Mouse (Mus musculus): ENCODE measurements around the gene Gfra1. TPM values are rescaled to one million over a fixed set of nuclear protein-coding genes. Genes with fewer than 3 reads are reported as not detected.

The Gfra1 gene
- polyA plus RNA-seq, 1 experiment from 2014 or later: 40.4 TPM

DNA sequence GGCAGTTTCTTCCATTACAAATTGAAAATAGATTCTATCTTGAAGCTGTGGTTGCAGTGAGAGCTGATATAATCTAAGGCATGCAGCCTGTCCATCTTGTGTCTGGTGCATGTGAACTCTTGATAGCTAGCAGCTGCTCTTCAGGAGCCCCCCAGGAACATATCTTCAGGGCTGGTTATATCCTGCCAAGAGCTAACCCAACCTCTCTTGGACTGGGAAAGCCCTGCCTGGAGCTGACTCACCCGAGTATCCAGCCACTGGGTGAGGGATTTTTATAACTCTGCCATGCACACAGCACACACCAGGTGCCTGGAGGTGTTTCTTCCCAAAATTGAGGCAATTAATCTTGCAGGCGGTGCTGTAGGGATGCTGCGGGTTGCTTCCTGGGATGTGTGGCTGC is 228.8 kb downstream of the Gfra1 start:
- no peaks in the 10 kb centered on the region for H3K9me3 ChIP-seq (ENCODE audit: control insufficient read depth, low read length)
- 0 out of 2 replicates have a peak, but pooled peaks cover 3% of the 10 kb centered on the region for H3K4me1 ChIP-seq (ENCODE audit: control insufficient read depth, insufficient read depth, low read length)
- H3K27ac ChIP-seq (ENCODE audit: low read depth, low read length): no peak overlapping the region
- H3K36me3 ChIP-seq (ENCODE audit: control insufficient read depth, insufficient read depth, low read length): no peaks in the 10 kb centered on the region
- no peak overlapping the region for H3K4me2 ChIP-seq (ENCODE audit: low read depth)
- 50% methylated on average over 3 of the region's 3 CpGs for WGBS
- no peak overlapping the region for H3K9ac ChIP-seq (ENCODE audit: low read length)
- no peaks in the 10 kb centered on the region for H3K27me3 ChIP-seq (ENCODE audit: control insufficient read depth, insufficient read depth, low read length)
- ATAC-seq (ENCODE audit: insufficient read depth, low FRiP score, low TSS enrichment) (no peak), DNase-seq (ENCODE audit: low spot score) (no peak)
- H3K4me3 ChIP-seq (ENCODE audit: low read depth, low read length): no peak overlapping the region

DNA sequence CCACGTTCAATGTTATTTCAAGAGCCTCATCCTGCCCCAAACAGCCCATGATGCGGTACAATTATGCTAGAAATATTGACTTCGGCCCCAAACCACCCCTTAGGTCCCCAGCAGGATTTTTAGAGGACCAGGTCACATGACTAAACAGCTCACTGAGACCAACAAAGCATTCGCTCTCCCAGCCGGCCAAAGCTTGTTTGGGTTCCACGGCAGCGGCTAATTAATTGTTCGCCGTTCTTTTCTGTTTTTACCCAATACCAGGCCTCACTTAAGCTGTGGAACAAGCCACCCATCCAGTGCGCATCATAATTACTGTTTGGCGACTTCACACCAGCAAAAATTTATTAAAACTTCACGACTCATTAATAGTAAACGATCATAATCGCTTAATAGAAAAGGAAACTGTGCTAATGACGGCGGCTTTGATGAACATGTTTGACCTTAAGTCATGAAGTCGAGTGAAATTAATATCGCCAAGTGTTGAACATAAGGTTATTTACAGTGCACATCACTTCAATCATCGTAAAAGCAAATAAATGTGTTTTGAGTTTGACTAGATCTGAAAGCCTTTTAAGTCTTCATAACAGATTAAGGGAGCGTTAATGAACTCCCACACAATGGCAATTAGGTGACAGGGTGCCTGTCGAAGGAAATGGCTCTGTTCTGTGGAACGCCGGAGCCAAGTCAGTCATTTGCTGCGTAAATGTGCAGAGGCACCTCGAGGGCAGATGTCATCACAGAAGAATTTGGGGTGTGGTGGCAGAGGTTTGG is 235.5 kb downstream of the Gfra1 start:
- Histone ChIP-seq H3K27me3 (ENCODE audit: control insufficient read depth, insufficient read depth, low read length) (no peaks in the 10 kb centered on the region), H3K9me3 (ENCODE audit: control insufficient read depth, low read length) (no peaks in the 10 kb centered on the region), H3K4me2 (ENCODE audit: low read depth) (no peak overlapping the region), H3K36me3 (ENCODE audit: control insufficient read depth, insufficient read depth, low read length) (no peaks in the 10 kb centered on the region), H3K27ac (ENCODE audit: low read depth, low read length) (no peak overlapping the region), H3K9ac (ENCODE audit: low read length) (no peak overlapping the region), H3K4me1 (ENCODE audit: control insufficient read depth, insufficient read depth, low read length) (no peaks in the 10 kb centered on the region), H3K4me3 (ENCODE audit: low read depth, low read length) (no peak overlapping the region)
- ATAC-seq (ENCODE audit: insufficient read depth, low FRiP score, low TSS enrichment): no peak
- WGBS: 82% methylated on average over 25 of the region's 25 CpGs
- DNase-seq (ENCODE audit: low spot score): no peak

DNA sequence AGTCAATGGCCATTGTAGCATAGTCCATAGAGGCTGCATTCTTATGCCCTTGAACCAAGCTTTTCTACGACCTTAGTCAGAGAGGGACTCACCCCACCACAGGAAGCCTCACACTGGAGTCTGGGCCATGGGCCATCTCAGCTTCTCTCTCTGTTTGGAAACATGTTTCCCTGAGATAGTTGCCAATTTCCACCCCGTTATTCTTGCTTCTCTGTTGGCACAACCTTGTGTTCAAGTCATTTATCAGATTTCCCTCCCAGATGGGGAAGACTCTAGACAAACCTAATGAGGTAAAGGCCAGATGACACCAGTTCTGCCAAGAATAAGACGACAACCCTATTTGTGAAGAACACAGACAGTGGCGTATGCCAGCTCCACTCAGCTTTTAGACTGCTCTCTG is 238.1 kb downstream of the Gfra1 start:
- no peaks in the 10 kb centered on the region for H3K36me3 ChIP-seq (ENCODE audit: control insufficient read depth, insufficient read depth, low read length)
- ATAC-seq (ENCODE audit: insufficient read depth, low FRiP score, low TSS enrichment): no peak
- DNase-seq (ENCODE audit: low spot score): no peak
- no peak overlapping the region for H3K9ac ChIP-seq (ENCODE audit: low read length)
- no peaks in the 10 kb centered on the region for H3K9me3 ChIP-seq (ENCODE audit: control insufficient read depth, low read length)
- H3K27me3 ChIP-seq (ENCODE audit: control insufficient read depth, insufficient read depth, low read length): no peaks in the 10 kb centered on the region
- H3K4me3 ChIP-seq (ENCODE audit: low read depth, low read length): no peak overlapping the region
- no peaks in the 10 kb centered on the region for H3K4me1 ChIP-seq (ENCODE audit: control insufficient read depth, insufficient read depth, low read length)
- 91% methylated on average over 4 of the region's 4 CpGs for WGBS
- H3K4me2 ChIP-seq (ENCODE audit: low read depth): no peak overlapping the region
- no peak overlapping the region for H3K27ac ChIP-seq (ENCODE audit: low read depth, low read length)

DNA sequence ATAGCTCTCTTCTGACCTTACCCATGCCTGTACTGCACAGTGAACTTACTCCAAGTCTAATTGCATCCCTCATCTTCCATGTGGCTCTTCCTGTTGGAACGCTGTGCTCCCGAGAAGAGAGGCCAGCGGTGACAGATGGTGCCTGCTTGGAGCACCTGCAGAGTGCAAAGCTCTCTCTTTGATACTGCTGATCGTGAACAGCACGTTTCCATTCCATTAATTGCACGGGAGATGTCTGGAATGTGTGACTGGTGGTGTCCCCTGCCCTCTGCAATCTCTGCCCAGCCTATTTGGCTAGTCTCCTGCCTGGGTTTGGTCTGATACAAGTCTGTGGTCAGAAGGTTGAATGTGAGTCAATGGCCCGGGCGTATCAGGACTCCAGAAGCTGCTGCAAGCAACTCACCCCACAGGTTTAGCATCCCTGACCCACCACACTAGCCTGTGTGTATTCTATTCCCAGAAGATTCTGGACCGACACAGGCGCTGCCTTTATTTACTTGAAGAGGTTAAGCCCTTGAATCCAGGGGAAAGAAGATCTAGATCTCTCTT is 249.1 kb downstream of the Gfra1 start:
- WGBS: 66% methylated on average over 10 of the region's 10 CpGs
- Histone ChIP-seq H3K9me3 (ENCODE audit: control insufficient read depth, low read length) (no peaks in the 10 kb centered on the region), H3K27me3 (ENCODE audit: control insufficient read depth, insufficient read depth, low read length) (no peaks in the 10 kb centered on the region), H3K36me3 (ENCODE audit: control insufficient read depth, insufficient read depth, low read length) (no peaks in the 10 kb centered on the region), H3K4me3 (ENCODE audit: low read depth, low read length) (no peak overlapping the region), H3K9ac (ENCODE audit: low read length) (no peak overlapping the region), H3K4me2 (ENCODE audit: low read depth) (no peak overlapping the region), H3K4me1 (ENCODE audit: control insufficient read depth, insufficient read depth, low read length) (no peaks in the 10 kb centered on the region; the same call in 1 of the 2 replicates), H3K27ac (ENCODE audit: low read depth, low read length) (no peak overlapping the region)
- ATAC-seq (ENCODE audit: insufficient read depth, low FRiP score, low TSS enrichment) (no peak), DNase-seq (ENCODE audit: low spot score) (no peak)

DNA sequence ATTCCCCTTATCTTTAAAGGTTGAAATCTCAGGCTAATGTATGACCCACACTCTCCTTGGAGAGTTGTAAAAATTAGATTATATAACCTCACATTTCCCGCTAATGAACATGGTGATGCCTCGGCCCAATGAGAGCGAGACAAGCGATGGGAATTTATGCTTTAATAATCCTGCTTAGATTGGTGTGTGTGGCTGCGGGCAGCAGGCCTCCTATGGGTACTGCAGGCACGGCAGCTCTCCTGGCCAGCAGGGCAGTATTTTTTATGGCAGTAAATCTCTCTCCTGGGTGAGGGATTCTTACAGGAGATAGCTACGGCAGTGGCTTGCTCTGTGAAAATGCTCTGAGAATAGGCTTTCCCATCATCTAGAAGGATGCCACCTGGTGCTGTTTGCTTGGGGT is 250.2 kb downstream of the Gfra1 start:
- Histone ChIP-seq H3K9ac (ENCODE audit: low read length) (no peak overlapping the region), H3K9me3 (ENCODE audit: control insufficient read depth, low read length) (no peaks in the 10 kb centered on the region), H3K4me2 (ENCODE audit: low read depth) (no peak overlapping the region), H3K4me3 (ENCODE audit: low read depth, low read length) (no peak overlapping the region), H3K27me3 (ENCODE audit: control insufficient read depth, insufficient read depth, low read length) (no peaks in the 10 kb centered on the region), H3K36me3 (ENCODE audit: control insufficient read depth, insufficient read depth, low read length) (no peaks in the 10 kb centered on the region), H3K4me1 (ENCODE audit: control insufficient read depth, insufficient read depth, low read length) (no peaks in the 10 kb centered on the region; the same call in 1 of the 2 replicates), H3K27ac (ENCODE audit: low read depth, low read length) (no peak overlapping the region)
- ATAC-seq (ENCODE audit: insufficient read depth, low FRiP score, low TSS enrichment): no peak
- DNase-seq (ENCODE audit: low spot score): no peak
- WGBS: 67% methylated on average over 7 of the region's 7 CpGs

DNA sequence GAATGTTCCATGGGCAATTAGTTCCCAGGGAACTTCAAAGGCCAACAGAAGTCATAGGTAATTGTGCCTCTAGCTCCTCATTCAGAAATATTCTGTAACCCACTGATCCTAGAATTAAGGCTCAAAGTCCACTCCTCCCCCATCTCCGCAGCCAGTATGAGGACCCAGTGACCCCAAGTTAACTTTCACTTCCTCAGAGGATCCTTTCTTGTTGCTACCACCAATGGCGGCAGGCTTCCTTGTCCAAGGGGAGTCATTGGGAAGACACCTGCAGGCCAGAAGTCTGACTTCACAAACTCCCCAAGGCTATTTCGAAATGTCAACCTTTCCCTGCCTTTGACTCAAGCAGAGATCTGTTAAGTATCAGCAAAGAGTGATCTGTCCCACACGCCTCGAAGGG is 253.1 kb downstream of the Gfra1 start:
- Histone ChIP-seq H3K4me1 (ENCODE audit: control insufficient read depth, insufficient read depth, low read length) (no peaks in the 10 kb centered on the region; the same call in 1 of the 2 replicates), H3K27ac (ENCODE audit: low read depth, low read length) (no peak overlapping the region), H3K9me3 (ENCODE audit: control insufficient read depth, low read length) (no peaks in the 10 kb centered on the region), H3K4me2 (ENCODE audit: low read depth) (no peak overlapping the region), H3K4me3 (ENCODE audit: low read depth, low read length) (no peak overlapping the region), H3K27me3 (ENCODE audit: control insufficient read depth, insufficient read depth, low read length) (no peaks in the 10 kb centered on the region), H3K36me3 (ENCODE audit: control insufficient read depth, insufficient read depth, low read length) (no peaks in the 10 kb centered on the region), H3K9ac (ENCODE audit: low read length) (no peak overlapping the region)
- DNase-seq (ENCODE audit: low spot score): no peak
- WGBS: 76% methylated on average over 5 of the region's 5 CpGs
- no peak for ATAC-seq (ENCODE audit: insufficient read depth, low FRiP score, low TSS enrichment)

DNA sequence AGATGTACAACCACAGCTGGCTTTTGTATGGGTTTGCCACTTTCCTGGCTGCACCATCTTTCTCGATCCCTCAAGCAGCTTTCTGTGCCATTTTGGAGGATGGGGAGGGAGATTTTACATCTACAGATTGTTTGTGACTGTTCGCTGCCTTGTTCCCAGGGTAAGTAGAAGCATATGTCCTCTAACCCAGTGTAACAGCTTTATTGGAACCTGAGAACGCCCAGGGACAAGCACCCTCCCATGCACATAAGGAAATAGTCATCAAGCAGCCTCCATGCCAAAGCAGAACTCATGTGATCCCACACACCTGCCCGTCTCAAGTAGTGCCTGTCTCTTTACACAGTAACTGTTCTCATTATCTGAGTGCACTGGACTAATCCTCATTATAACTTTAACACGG is 256.0 kb downstream of the Gfra1 start:
- Histone ChIP-seq H3K4me1 (ENCODE audit: control insufficient read depth, insufficient read depth, low read length) (no peaks in the 10 kb centered on the region; the same call in 1 of the 2 replicates), H3K9ac (ENCODE audit: low read length) (no peak overlapping the region), H3K36me3 (ENCODE audit: control insufficient read depth, insufficient read depth, low read length) (no peaks in the 10 kb centered on the region), H3K27me3 (ENCODE audit: control insufficient read depth, insufficient read depth, low read length) (no peaks in the 10 kb centered on the region), H3K9me3 (ENCODE audit: control insufficient read depth, low read length) (no peaks in the 10 kb centered on the region), H3K27ac (ENCODE audit: low read depth, low read length) (no peak overlapping the region), H3K4me3 (ENCODE audit: low read depth, low read length) (no peak overlapping the region), H3K4me2 (ENCODE audit: low read depth) (no peak overlapping the region)
- WGBS: 71% methylated on average over 5 of the region's 5 CpGs
- DNase-seq (ENCODE audit: low spot score) (no peak), ATAC-seq (ENCODE audit: insufficient read depth, low FRiP score, low TSS enrichment) (no peak)

DNA sequence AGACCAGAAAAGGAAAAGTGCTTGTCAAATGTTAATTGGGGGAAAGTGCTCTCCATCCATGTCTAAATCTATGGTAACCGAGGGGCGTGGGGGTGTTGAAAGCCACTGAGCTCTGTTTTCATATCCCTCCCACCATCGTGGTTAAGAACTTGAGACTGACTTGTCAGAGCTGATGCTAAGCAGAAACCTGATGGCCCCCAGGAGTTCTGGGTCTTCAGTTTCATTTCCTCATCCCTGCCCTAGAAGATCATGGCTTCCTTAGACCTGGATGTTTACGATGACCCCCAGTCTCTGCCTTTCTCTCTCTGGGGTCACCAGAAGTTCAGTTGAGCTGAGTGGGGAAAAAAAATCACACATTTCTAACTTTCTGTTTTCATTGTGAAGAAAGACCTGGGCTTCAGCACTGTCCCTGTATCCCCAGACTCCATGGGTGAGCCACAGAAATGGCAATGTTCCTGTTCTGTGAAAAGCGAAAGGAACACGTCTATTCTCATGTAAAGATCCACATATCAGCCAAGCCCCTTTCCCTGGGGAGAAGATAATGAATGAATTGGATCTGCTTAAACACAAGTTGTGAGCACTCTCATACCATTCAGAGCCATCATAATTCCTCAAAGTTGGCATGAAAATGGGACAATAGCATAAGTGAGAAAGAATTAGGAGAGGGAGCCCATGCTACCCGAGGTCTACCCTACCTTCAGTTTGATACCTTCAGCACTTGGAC is 261.8 kb downstream of the Gfra1 start:
- Histone ChIP-seq H3K9me3 (ENCODE audit: control insufficient read depth, low read length) (no peaks in the 10 kb centered on the region), H3K4me3 (ENCODE audit: low read depth, low read length) (no peak overlapping the region), H3K4me1 (ENCODE audit: control insufficient read depth, insufficient read depth, low read length) (no peaks in the 10 kb centered on the region), H3K36me3 (ENCODE audit: control insufficient read depth, insufficient read depth, low read length) (no peaks in the 10 kb centered on the region), H3K27ac (ENCODE audit: low read depth, low read length) (no peak overlapping the region), H3K27me3 (ENCODE audit: control insufficient read depth, insufficient read depth, low read length) (no peaks in the 10 kb centered on the region), H3K9ac (ENCODE audit: low read length) (no peak overlapping the region), H3K4me2 (ENCODE audit: low read depth) (no peak overlapping the region)
- no peak for ATAC-seq (ENCODE audit: insufficient read depth, low FRiP score, low TSS enrichment)
- no peak for DNase-seq (ENCODE audit: low spot score)
- 69% methylated on average over 7 of the region's 7 CpGs for WGBS

All from neural tube, embryonic 11.5 days (tissue).